Mouse (Mus musculus) stomach, postnatal 0 days (tissue): ENCODE measurements around the gene Mdm1. TPM values are rescaled to one million over a fixed set of nuclear protein-coding genes. Genes with fewer than 3 reads are reported as not detected.

Source experiments
- ATAC-seq: fragments of 200-750 bp; cut with Nextera tagmentation; 2 replicates; pipeline ENCODE4 v1.8.0; 2017; ENCODE audit not compliant: low FRiP score, low TSS enrichment
- DNase-seq: peaks from one replicate; pipeline ENCODE4 v3.0.0-alpha.2; 2016; ENCODE audit warnings: low spot score
- H3K27ac ChIP-seq: fragments of 300-500 bp; sonication (generic); replicated peaks from 2 replicates; pipeline ENCODE4 v1.5.1; 2014; ENCODE audit warnings: mild to moderate bottlenecking, control low read depth
- H3K27me3 ChIP-seq: fragments of 300-500 bp; sonication (generic); 2 replicates; pipeline ENCODE4 v1.6.1; 2014; ENCODE audit warnings: low read length; ENCODE audit not compliant: control insufficient read depth, insufficient read depth
- H3K36me3 ChIP-seq: fragments of 300-500 bp; sonication (generic); 2 replicates; pipeline ENCODE4 v1.6.1; 2014; ENCODE audit warnings: low read length, mixed read lengths; ENCODE audit not compliant: control insufficient read depth, insufficient read depth
- H3K4me1 ChIP-seq: fragments of 300-500 bp; sonication (generic); replicated peaks from 2 replicates; pipeline ENCODE4 v1.6.1; 2014; ENCODE audit warnings: antibody characterized with exemption; ENCODE audit not compliant: control insufficient read depth, insufficient read depth
- H3K4me2 ChIP-seq: fragments of 300-500 bp; sonication (generic); replicated peaks from 2 replicates; pipeline ENCODE4 v1.6.1; 2014; ENCODE audit warnings: low read depth, mild to moderate bottlenecking, control low read depth, moderate library complexity
- H3K4me3 ChIP-seq: fragments of 300-500 bp; sonication (generic); 2 replicates; pipeline ENCODE4 v1.5.1; 2014; ENCODE audit warnings: low read depth, low read length, control low read depth
- H3K9ac ChIP-seq: fragments of 300-500 bp; sonication (generic); 2 replicates; pipeline ENCODE4 v1.6.1; 2014; ENCODE audit warnings: mild to moderate bottlenecking, low read length, control low read depth, mixed read lengths
- H3K9me3 ChIP-seq: fragments of 300-500 bp; sonication (generic); 2 replicates; pipeline ENCODE4 v1.6.1; 2016; ENCODE audit warnings: low read length; ENCODE audit not compliant: control insufficient read depth
- CTCF ChIP-seq: IDR thresholded peaks from 2 replicates; pipeline ENCODE4 v1.5.1; 2016; ENCODE audit warnings: antibody characterized with exemption, low read depth, mild to moderate bottlenecking, moderate library complexity
- EP300 ChIP-seq: optimal IDR thresholded peaks from 2 replicates; pipeline ENCODE3; 2016; ENCODE audit warnings: antibody characterized with exemption
- WGBS: fragments of 180-500 bp; shearing (Covaris S2); extraction: QIAGEN DNeasy Blood & Tissue Kit; methylation state at CpG from one replicate; pipeline ENCODE4 v1.1.7; 2014; 5-methylcytosine and 5-hydroxymethylcytosine counted together
- polyA plus RNA-seq: library from polyadenylated mRNA; unstranded; fragments of >200 nt; fragmentation: Nextera tagmentation; extraction: Ambion mirVana; gene quantifications from 2 replicates; pipeline ENCODE4 v1.2.1, GENCODE M21; 2015

Gene Mdm1
- polyA plus RNA-seq, 1 experiment from 2014 or later = 4.5 TPM

- no peak overlapping the region for H3K4me3 ChIP-seq
- no peaks in the 10 kb centered on the region for H3K4me1 ChIP-seq
- TF ChIP-seq EP300 (no peak), CTCF (no peak)
- no peak overlapping the region for H3K27ac ChIP-seq
- H3K9ac ChIP-seq = no peak overlapping the region
- no peaks in the 10 kb centered on the region for H3K36me3 ChIP-seq
- no peaks in the 10 kb centered on the region for H3K9me3 ChIP-seq
- no peak for ATAC-seq
- 57% methylated on average over 20 of the region's 20 CpGs for WGBS
- H3K4me2 ChIP-seq = no peak overlapping the region
- no peaks in the 10 kb centered on the region for H3K27me3 ChIP-seq
- no peak for DNase-seq
Measured at GRCm38 (mm10) chr10:118129001-118129682, 12.5 kb upstream of the Mdm1 start.

- Histone ChIP-seq H3K9me3 (no peaks in the 10 kb centered on the region), H3K27ac (no peak overlapping the region), H3K9ac (no peak overlapping the region), H3K4me3 (no peak overlapping the region), H3K4me1 (no peaks in the 10 kb centered on the region), H3K4me2 (no peak overlapping the region), H3K27me3 (no peaks in the 10 kb centered on the region), H3K36me3 (no peaks in the 10 kb centered on the region)
- WGBS = 41% methylated on average over 2 of the region's 2 CpGs
- ATAC-seq (no peak), DNase-seq (no peak)
- TF ChIP-seq EP300 = no peak
- no peak for TF ChIP-seq CTCF
Measured at GRCm38 (mm10) chr10:118130016-118130415, 11.6 kb upstream of the Mdm1 start.

- Histone ChIP-seq H3K9me3 (no peaks in the 10 kb centered on the region), H3K27ac (no peak overlapping the region), H3K27me3 (no peaks in the 10 kb centered on the region), H3K9ac (no peak overlapping the region), H3K4me1 (no peaks in the 10 kb centered on the region), H3K4me3 (no peak overlapping the region), H3K4me2 (no peak overlapping the region), H3K36me3 (no peaks in the 10 kb centered on the region)
- DNase-seq (no peak), ATAC-seq (no peak)
- TF ChIP-seq EP300 (no peak), CTCF (no peak)
- 62% methylated on average over 6 of the region's 6 CpGs for WGBS
Measured at GRCm38 (mm10) chr10:118132993-118133392, 8.6 kb upstream of the Mdm1 start.

DNA sequence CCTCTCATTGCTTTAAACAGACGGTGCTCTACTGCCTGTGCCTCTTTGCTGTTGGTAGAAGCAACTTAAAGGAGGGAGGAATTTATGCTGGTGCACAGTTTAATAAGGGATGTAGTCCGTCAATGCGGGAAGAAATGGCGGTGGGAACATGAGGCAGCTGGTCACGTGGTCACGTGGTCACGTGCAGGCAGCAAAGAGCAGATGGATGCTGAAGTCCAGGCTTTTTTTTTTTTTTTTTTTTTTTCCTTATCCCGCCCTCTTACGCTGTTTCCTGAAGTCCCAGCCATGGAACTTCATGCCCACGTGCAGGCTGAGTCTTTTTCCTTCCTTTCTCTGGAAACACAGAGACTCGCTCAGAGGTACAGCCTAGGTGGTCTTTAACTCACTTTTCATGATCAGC is 3.1 kb upstream of the Mdm1 start:
- H3K27ac ChIP-seq = no peak overlapping the region
- DNase-seq (no peak), ATAC-seq (no peak)
- no peak overlapping the region for H3K4me2 ChIP-seq
- H3K27me3 ChIP-seq = no peaks in the 10 kb centered on the region
- 88% methylated on average over 11 of the region's 11 CpGs for WGBS
- H3K9ac ChIP-seq = no peak overlapping the region
- no peak for TF ChIP-seq EP300
- TF ChIP-seq CTCF = no peak
- H3K36me3 ChIP-seq = no peaks in the 10 kb centered on the region
- no peaks in the 10 kb centered on the region for H3K4me1 ChIP-seq
- H3K4me3 ChIP-seq = no peak overlapping the region
- no peaks in the 10 kb centered on the region for H3K9me3 ChIP-seq

- TF ChIP-seq CTCF (no peak), EP300 (no peak)
- no peak overlapping the region for H3K4me3 ChIP-seq
- H3K36me3 ChIP-seq = no peaks in the 10 kb centered on the region
- DNase-seq (no peak), ATAC-seq (no peak)
- no peaks in the 10 kb centered on the region for H3K9me3 ChIP-seq
- no peak overlapping the region for H3K27ac ChIP-seq
- no peak overlapping the region for H3K9ac ChIP-seq
- WGBS = 61% methylated on average over 8 of the region's 8 CpGs
- H3K4me2 ChIP-seq = no peak overlapping the region
- no peaks in the 10 kb centered on the region for H3K27me3 ChIP-seq
- H3K4me1 ChIP-seq = no peaks in the 10 kb centered on the region
Measured at GRCm38 (mm10) chr10:118139837-118140570, 1.6 kb upstream of the Mdm1 start.
